Mouse (Mus musculus) kidney, adult 2 months (tissue): Measurements from ENCODE around the gene Cops2.

Source experiments
- CTCF ChIP-seq: fragments of 200-500 bp; conservative IDR thresholded peaks from 2 replicates; pipeline ENCODE4 v1.5.1; 2011; ENCODE audit warnings: low read depth, mild to moderate bottlenecking, control low read depth, low read length, moderate library complexity, mixed read lengths; ENCODE audit not compliant: insufficient read depth, insufficient read length
- POLR2A ChIP-seq: fragments of 200-500 bp; IDR thresholded peaks from one replicate; pipeline ENCODE4 v1.6.1; 2011; ENCODE audit warnings: low read depth, low read length, control low read depth

- TF ChIP-seq POLR2A = no peak
- no peak for TF ChIP-seq CTCF
Observed at GRCm38 (mm10) chr2:125781006-125781405, 77.9 kb downstream of the Cops2 start.
